Mouse (Mus musculus) liver, postnatal 0 days (tissue): ENCODE measurements around the gene Rfc1. TPM values are rescaled to one million over a fixed set of nuclear protein-coding genes. Genes with fewer than 3 reads are reported as not detected.
A peak's percentile ranks its signal among the peaks of the same experiment; 100 is the strongest.
"Not testable (repeated sequence)": the region's sequence is repeated elsewhere in the genome, so short reads cannot be mapped to it uniquely, and the experiment has no call there.

Source experiments
- ATAC-seq: fragments of 200-750 bp; cut with Nextera tagmentation; 2 replicates; pipeline ENCODE4 v1.8.0; 2017; ENCODE audit warnings: mild to moderate bottlenecking, moderate library complexity
- DNase-seq: peaks from one replicate; pipeline ENCODE4 v3.0.0-alpha.2; 2016
- H3K27ac ChIP-seq: fragments of 300-500 bp; sonication (generic); 2 replicates; pipeline ENCODE4 v1.5.1; 2014; ENCODE audit warnings: antibody characterized with exemption, moderate library complexity, mild to moderate bottlenecking, low read depth
- H3K27me3 ChIP-seq: fragments of 300-500 bp; sonication (generic); 2 replicates; pipeline ENCODE4 v1.6.1; 2014; ENCODE audit warnings: low read length, control low read depth, mixed read lengths; ENCODE audit not compliant: insufficient read depth
- H3K36me3 ChIP-seq: fragments of 300-500 bp; sonication (generic); replicated peaks from 2 replicates; pipeline ENCODE4 v1.6.1; 2014; ENCODE audit warnings: mild to moderate bottlenecking, control low read depth, low read length, moderate library complexity, mixed read lengths; ENCODE audit not compliant: insufficient read depth
- H3K4me1 ChIP-seq: fragments of 300-500 bp; sonication (generic); 2 replicates; pipeline ENCODE4 v1.6.1; 2014; ENCODE audit warnings: antibody characterized with exemption, mild to moderate bottlenecking, control low read depth; ENCODE audit not compliant: insufficient read depth
- H3K4me2 ChIP-seq: fragments of 300-500 bp; sonication (generic); 2 replicates; pipeline ENCODE4 v1.6.1; 2014; ENCODE audit warnings: low read depth, mild to moderate bottlenecking, low read length, moderate library complexity, mixed read lengths
- H3K4me3 ChIP-seq: fragments of 300-500 bp; sonication (generic); 2 replicates; pipeline ENCODE4 v1.5.1; 2014; ENCODE audit warnings: low read depth, low read length
- H3K9ac ChIP-seq: fragments of 300-500 bp; sonication (generic); replicated peaks from 2 replicates; pipeline ENCODE4 v1.6.1; 2014; ENCODE audit warnings: mild to moderate bottlenecking, moderate library complexity
- H3K9me3 ChIP-seq: fragments of 300-500 bp; sonication (generic); 2 replicates; pipeline ENCODE4 v1.6.1; 2016; ENCODE audit warnings: mild to moderate bottlenecking, control low read depth, low read length, mixed read lengths
- CTCF ChIP-seq: sonication (generic); IDR thresholded peaks from 2 replicates; pipeline ENCODE4 v1.5.1; 2016; ENCODE audit warnings: antibody characterized with exemption, low read depth
- EP300 ChIP-seq: IDR thresholded peaks from 2 replicates; pipeline ENCODE4 v1.6.1; 2016; ENCODE audit warnings: antibody characterized with exemption, low read depth, mild to moderate bottlenecking
- WGBS: fragments of 180-500 bp; shearing (Covaris S2); extraction: QIAGEN DNeasy Blood & Tissue Kit; methylation state at CpG from one replicate; pipeline ENCODE4 v1.1.7; 2014; ENCODE audit not compliant: insufficient replicate concordance; 5-methylcytosine and 5-hydroxymethylcytosine counted together
- polyA plus RNA-seq: library from polyadenylated mRNA; unstranded; fragments of >200 nt; fragmentation: Nextera tagmentation; extraction: Ambion mirVana; gene quantifications from 2 replicates; pipeline ENCODE4 v1.2.1, GENCODE M21; 2015

The Rfc1 gene
- polyA plus RNA-seq, 1 experiment from 2014 or later: 32.3 TPM

GRCm38 (mm10) chr5:65322165-65322564, 13.3 kb downstream of the Rfc1 start:
- TF ChIP-seq EP300: no peak
- Histone ChIP-seq H3K4me3 (no peak overlapping the region), H3K4me1 (peaks cover 7% of the 10 kb centered on the region; the same call in 1 of the 2 replicates), H3K9ac (no peak overlapping the region), H3K27me3 (no peaks in the 10 kb centered on the region), H3K36me3 (peaks cover 19% of the 10 kb centered on the region), H3K4me2 (no peak overlapping the region), H3K27ac (0 out of 2 replicates have a peak overlapping the region, but pooled peaks have one; percentile 26), H3K9me3 (no peaks in the 10 kb centered on the region)
- DNase-seq (no peak), ATAC-seq (no peak)
- WGBS: 69% methylated on average over 10 of the region's 10 CpGs

DNA sequence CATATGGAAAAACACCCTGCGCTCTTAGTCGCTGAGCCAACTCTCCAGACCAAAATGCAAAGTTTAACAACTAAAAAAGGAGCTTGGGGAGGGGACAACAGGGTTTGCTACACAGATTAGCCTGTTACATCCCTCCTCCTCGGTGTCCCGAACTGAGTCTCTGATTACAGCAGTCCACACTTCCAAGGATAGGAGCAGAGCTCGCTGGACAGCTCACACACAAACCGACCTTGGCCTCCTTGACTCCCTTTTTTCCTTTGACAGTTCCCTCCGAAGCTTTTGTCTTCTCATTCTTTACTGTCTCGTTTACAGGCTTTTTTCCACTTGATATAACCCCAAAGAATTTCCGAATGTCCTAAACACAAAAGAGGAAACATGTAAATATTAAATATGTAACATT, 16.3 kb downstream of the Rfc1 start:
- no peak overlapping the region for H3K4me2 ChIP-seq
- peaks cover 33% of the 10 kb centered on the region for H3K36me3 ChIP-seq
- DNase-seq (no peak), ATAC-seq (no peak)
- no peak for TF ChIP-seq CTCF
- no peak for TF ChIP-seq EP300
- no peak overlapping the region for H3K4me3 ChIP-seq
- H3K27me3 ChIP-seq: no peaks in the 10 kb centered on the region
- no peaks in the 10 kb centered on the region for H3K9me3 ChIP-seq
- no peaks in the 10 kb centered on the region for H3K4me1 ChIP-seq
- H3K27ac ChIP-seq: no peak overlapping the region
- H3K9ac ChIP-seq: no peak overlapping the region
- 85% methylated on average over 9 of the region's 9 CpGs for WGBS

- TF ChIP-seq CTCF (no peak), EP300 (no peak)
- Histone ChIP-seq H3K27me3 (no peaks in the 10 kb centered on the region), H3K36me3 (peaks cover 41% of the 10 kb centered on the region), H3K27ac (no peak overlapping the region), H3K4me3 (no peak overlapping the region), H3K4me1 (no peaks in the 10 kb centered on the region), H3K9ac (no peak overlapping the region), H3K9me3 (no peaks in the 10 kb centered on the region), H3K4me2 (no peak overlapping the region)
- ATAC-seq: no peak
- WGBS: 73% methylated on average over 3 of the region's 3 CpGs
- no peak for DNase-seq
Measured at GRCm38 (mm10) chr5:65308866-65309265, 26.6 kb downstream of the Rfc1 start.

DNA sequence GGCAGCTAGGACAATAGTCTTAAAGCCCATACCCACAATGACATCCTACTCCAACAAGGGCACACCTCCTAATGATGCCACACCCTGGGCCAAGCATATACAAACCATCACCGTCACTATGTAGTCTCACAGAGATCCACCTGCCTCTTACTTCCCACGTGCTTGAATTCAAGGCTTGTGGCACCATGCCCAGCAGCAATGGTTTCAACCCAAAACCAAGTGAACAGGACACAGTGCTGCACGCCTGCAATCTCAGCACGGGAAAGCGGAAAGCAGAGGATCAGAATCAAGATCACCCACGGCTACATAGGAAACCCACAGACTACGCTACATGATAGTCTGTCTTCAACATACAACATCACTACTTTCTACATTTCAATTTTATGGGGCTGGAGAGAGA, 27.3 kb downstream of the Rfc1 start:
- WGBS: 95% methylated on average over 7 of the region's 7 CpGs
- Histone ChIP-seq H3K9ac (no peak overlapping the region), H3K4me3 (no peak overlapping the region), H3K4me2 (no peak overlapping the region), H3K4me1 (no peaks in the 10 kb centered on the region), H3K27me3 (no peaks in the 10 kb centered on the region), H3K27ac (no peak overlapping the region), H3K9me3 (no peaks in the 10 kb centered on the region), H3K36me3 (peaks cover 39% of the 10 kb centered on the region)
- TF ChIP-seq EP300 (no peak), CTCF (no peak)
- ATAC-seq (no peak), DNase-seq (no peak)

DNA sequence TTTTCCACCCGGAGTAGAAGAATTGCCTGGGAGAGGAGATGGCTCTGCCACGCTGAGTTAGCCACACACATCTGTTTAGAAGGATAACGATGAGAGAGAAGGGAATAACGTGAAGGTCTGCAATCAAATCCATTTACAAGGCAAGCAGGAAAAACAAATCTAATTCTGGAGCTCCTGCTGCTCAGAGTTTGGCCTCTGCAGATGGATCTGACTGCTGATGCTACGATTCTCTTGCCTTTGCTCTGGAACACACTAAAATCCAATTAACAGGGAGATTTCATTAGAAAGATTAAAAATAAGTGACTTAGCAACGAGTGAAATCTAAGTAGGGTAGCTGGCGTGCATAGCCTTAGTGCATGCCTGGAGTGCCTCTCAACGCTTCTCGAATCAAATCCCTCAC, 30.0 kb downstream of the Rfc1 start:
- Histone ChIP-seq H3K9me3 (no peaks in the 10 kb centered on the region), H3K4me3 (no peak overlapping the region), H3K4me1 (no peaks in the 10 kb centered on the region), H3K9ac (no peak overlapping the region), H3K4me2 (no peak overlapping the region), H3K27ac (no peak overlapping the region), H3K36me3 (peaks cover 37% of the 10 kb centered on the region), H3K27me3 (no peaks in the 10 kb centered on the region)
- ATAC-seq (no peak), DNase-seq (no peak)
- TF ChIP-seq CTCF (no peak), EP300 (no peak)
- WGBS: 87% methylated on average over 9 of the region's 9 CpGs

- H3K36me3 ChIP-seq: peaks cover 55% of the 10 kb centered on the region
- H3K9ac ChIP-seq: no peak overlapping the region
- H3K27ac ChIP-seq: no peak overlapping the region; the same call in 1 of the 2 replicates
- no peak overlapping the region for H3K4me3 ChIP-seq
- no peaks in the 10 kb centered on the region for H3K27me3 ChIP-seq
- TF ChIP-seq CTCF (no peak), EP300 (no peak)
- no peaks in the 10 kb centered on the region for H3K9me3 ChIP-seq
- WGBS: 82% methylated on average over 9 of the region's 9 CpGs
- no peak overlapping the region for H3K4me2 ChIP-seq
- DNase-seq: no peak
- ATAC-seq: no peak
- H3K4me1 ChIP-seq: no peaks in the 10 kb centered on the region
Measured at GRCm38 (mm10) chr5:65300121-65300520, 35.3 kb downstream of the Rfc1 start.

DNA sequence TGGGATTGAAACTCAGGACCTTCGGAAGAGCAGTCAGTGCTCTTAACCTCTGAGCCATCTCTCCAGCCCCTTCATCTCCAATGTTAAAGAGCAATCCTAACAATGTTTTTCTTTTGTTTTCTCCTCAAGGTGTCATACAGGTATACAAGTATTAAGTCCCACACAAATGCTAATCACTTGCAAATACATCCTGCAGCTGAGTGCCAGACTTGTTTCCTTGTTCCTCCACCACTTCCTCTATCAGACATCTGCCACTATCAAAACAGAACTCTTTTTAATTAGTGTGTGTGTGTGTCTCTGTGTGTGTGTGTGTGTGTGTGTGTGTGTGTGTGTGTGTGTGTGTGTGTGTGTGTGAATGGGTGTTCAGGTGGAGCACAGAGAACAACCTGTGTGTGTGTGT, 35.8 kb downstream of the Rfc1 start:
- WGBS: 96% methylated on average over 1 of the region's 1 CpGs
- H3K9me3 ChIP-seq, H3K9ac ChIP-seq, H3K4me1 ChIP-seq, H3K27ac ChIP-seq, ATAC-seq, H3K4me2 ChIP-seq, DNase-seq, H3K4me3 ChIP-seq, H3K27me3 ChIP-seq: not testable (repeated sequence)
- H3K36me3 ChIP-seq: peaks cover 53% of the 10 kb centered on the region
